ENCODE assay signal across 9 mouse cellular contexts in the genomic region with DNA sequence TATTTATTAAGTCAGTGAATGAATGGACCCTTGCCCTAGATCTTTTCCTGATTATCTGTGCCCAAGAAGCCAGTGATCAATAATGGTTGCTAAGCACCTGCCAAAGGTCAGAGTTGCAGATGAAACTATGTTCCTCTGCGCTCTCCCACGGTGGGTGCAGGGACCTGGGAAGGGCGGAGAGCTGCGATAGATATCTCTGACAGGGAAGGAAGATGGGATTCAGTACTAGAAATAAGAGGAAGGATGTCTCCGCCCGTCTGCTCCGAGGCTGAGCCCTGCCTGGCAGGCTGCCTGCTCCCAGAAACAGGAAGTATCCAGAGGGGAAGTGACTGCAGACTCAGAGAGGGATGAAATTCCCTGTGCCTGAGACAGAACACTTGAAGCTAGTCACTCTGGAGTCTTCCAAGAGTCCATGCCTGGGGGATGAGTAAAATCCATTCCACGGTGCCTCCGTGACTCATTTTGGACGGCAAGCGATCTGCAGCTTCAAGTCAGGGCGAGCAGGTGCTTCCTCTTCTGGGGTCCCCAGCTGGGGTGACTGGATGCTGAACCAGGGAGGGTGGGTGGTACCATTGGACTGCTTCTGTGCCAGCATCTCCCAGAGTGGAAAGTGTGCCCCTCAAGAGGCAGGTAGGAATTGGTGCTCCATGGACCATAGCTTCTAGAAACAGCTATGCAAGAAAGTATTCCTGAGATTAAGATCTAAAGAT. TPM values are rescaled to one million over a fixed set of nuclear protein-coding genes. Genes with fewer than 3 reads are reported as not detected.
DNase-seq lines count a peak whose midpoint lies in the region; ATAC-seq lines count a peak whose summit lies in the region.
"Had no signal": no experiment of that assay in that cellular context is flagged by ENCODE, and none has a peak within 500 bp of the region (broad histone marks: within the 10 kb centered on the region; RNA-seq: fewer than 3 reads in every experiment).

No protein-coding gene starts in this region.

- H3K27ac ChIP-seq in hindbrain, embryonic 13.5 days: no peak overlapping the region; the same call in 1 of the 2 replicates
- no peak overlapping the region for H3K27ac ChIP-seq in hindbrain, embryonic 12.5 days
- H3K27ac ChIP-seq in midbrain, embryonic 16.5 days (ENCODE audit: low read length): no peak overlapping the region

- H3K4me3 ChIP-seq in hindbrain, embryonic 13.5 days: no peak overlapping the region
- no peak overlapping the region for H3K4me3 ChIP-seq in hindbrain, embryonic 12.5 days
- H3K4me3 ChIP-seq in midbrain, embryonic 16.5 days (ENCODE audit: low read depth, low read length): no peak overlapping the region

- H3K9me3 ChIP-seq in hindbrain, embryonic 13.5 days: no peaks in the 10 kb centered on the region
- H3K9me3 ChIP-seq in hindbrain, embryonic 12.5 days (replicated peaks): no peaks in the 10 kb centered on the region
- H3K9me3 ChIP-seq in midbrain, embryonic 16.5 days (replicated peaks; ENCODE audit: control insufficient read depth, low read length, poor library complexity, severe bottlenecking): no peaks in the 10 kb centered on the region

- H3K4me2 ChIP-seq in hindbrain, embryonic 13.5 days: no peak overlapping the region
- no peak overlapping the region for H3K4me2 ChIP-seq in hindbrain, embryonic 12.5 days (replicated peaks)
- H3K4me2 ChIP-seq in midbrain, embryonic 16.5 days (ENCODE audit: low read length): no peak overlapping the region

- peak; percentile 49 for DNase-seq in MN1 (ENCODE audit: low spot score)
- peak; percentile 33 to 73 for DNase-seq in gastrocnemius, postnatal 4 days (ENCODE audit: low spot score in 2 of 2)
- peak; percentile 82 for DNase-seq in kidney, adult 9 months
- peak; percentile 90 for DNase-seq in lung, postnatal 25 days (ENCODE audit: low spot score)
- DNase-seq in testis, postnatal 10 days (ENCODE audit: low spot score): no peak

- no peaks in the 10 kb centered on the region for H3K4me1 ChIP-seq in hindbrain, embryonic 13.5 days (replicated peaks)
- 0 out of 2 replicates have a peak, but pooled peaks cover 2% of the 10 kb centered on the region for H3K4me1 ChIP-seq in hindbrain, embryonic 12.5 days
- no peaks in the 10 kb centered on the region for H3K4me1 ChIP-seq in midbrain, embryonic 16.5 days (ENCODE audit: control insufficient read depth, insufficient read depth, low read length)

- no peak for ATAC-seq in hindbrain, embryonic 13.5 days (ENCODE audit: low FRiP score)
- no peak for ATAC-seq in hindbrain, embryonic 12.5 days (ENCODE audit: low FRiP score)
- no peak for ATAC-seq in midbrain, embryonic 16.5 days

- H3K27me3 ChIP-seq in hindbrain, embryonic 13.5 days: no peaks in the 10 kb centered on the region
- no peaks in the 10 kb centered on the region for H3K27me3 ChIP-seq in hindbrain, embryonic 12.5 days
- no peaks in the 10 kb centered on the region for H3K27me3 ChIP-seq in midbrain, embryonic 16.5 days (ENCODE audit: control insufficient read depth, insufficient read depth, low read depth, low read length)
- H3K27me3 ChIP-seq: CH12.LX had no signal

- peak overlapping the region; percentile 3; the same call in 1 of the 2 replicates for H3K9ac ChIP-seq in hindbrain, embryonic 13.5 days
- H3K9ac ChIP-seq in hindbrain, embryonic 12.5 days: no peak overlapping the region
- no peak overlapping the region for H3K9ac ChIP-seq in midbrain, embryonic 16.5 days (ENCODE audit: low read depth, low read length)

- 81% methylated on average over 12 of the region's 12 CpGs for whole genome bisulfite sequencing in hindbrain, embryonic 13.5 days
- WGBS in hindbrain, embryonic 12.5 days: 86% methylated on average over 12 of the region's 12 CpGs
- 87% methylated on average over 12 of the region's 12 CpGs for WGBS in midbrain, embryonic 16.5 days

- no peaks in the 10 kb centered on the region for H3K36me3 ChIP-seq in hindbrain, embryonic 13.5 days
- H3K36me3 ChIP-seq in hindbrain, embryonic 12.5 days: no peaks in the 10 kb centered on the region
- no peaks in the 10 kb centered on the region for H3K36me3 ChIP-seq in midbrain, embryonic 16.5 days (ENCODE audit: control insufficient read depth, insufficient read depth, low read length)

RNA-seq across cellular contexts. Expression of a gene that starts 36.9 kb away (rescaled TPM):
- polyA plus RNA-seq in hindbrain, embryonic 13.5 days (2015; fragmentation: Nextera tagmentation; extraction: Ambion mirVana): 14.8 and 15.7 TPM in 2 replicates
- polyA plus RNA-seq in hindbrain, embryonic 12.5 days (2016; fragmentation: Nextera tagmentation; extraction: Ambion mirVana): 16.6 and 18.3 TPM in 2 replicates
- total RNA-seq in gastrocnemius, postnatal 4 days (2021): 10 to 100 TPM; 32.6 to 36.9 TPM
- 11.3 and 12.1 TPM in 2 replicates for polyA plus RNA-seq in midbrain, embryonic 16.5 days (2015; fragmentation: Nextera tagmentation; extraction: Ambion mirVana)

RNA-seq across cellular contexts. Expression of a gene that starts 41.9 kb away (rescaled TPM):
- 189 TPM in 2 replicates for polyA plus RNA-seq in hindbrain, embryonic 13.5 days (2015; fragmentation: Nextera tagmentation; extraction: Ambion mirVana)
- 340 and 349 TPM in 2 replicates for polyA plus RNA-seq in hindbrain, embryonic 12.5 days (2016; fragmentation: Nextera tagmentation; extraction: Ambion mirVana)
- total RNA-seq in gastrocnemius, postnatal 4 days (2021): 10 to 100 TPM; 42.4 to 47.1 TPM
- polyA plus RNA-seq in midbrain, embryonic 16.5 days (2015; fragmentation: Nextera tagmentation; extraction: Ambion mirVana): 137 and 153 TPM in 2 replicates
